Mouse (Mus musculus): ENCODE results near the gene Slc4a1.

Gene Slc4a1

GRCm38 (mm10) chr11:102382794-102383193 lies 16.8 kb upstream of the Slc4a1 start:
- in situ Hi-C loops (cut with MboI; ENCODE audit: low pct_unique_long_range_greater_than_20kb in 1 of 2, low sequenced_read_pairs in 2 of 2, unreplicated experiment in 1 of 2), result no loop called here

GRCm38 (mm10) chr11:102381341-102382100 lies 15.5 kb upstream of the Slc4a1 start:
- in situ Hi-C loops (cut with MboI; ENCODE audit: low pct_unique_long_range_greater_than_20kb in 1 of 2, low sequenced_read_pairs in 2 of 2, unreplicated experiment in 1 of 2), result no loop called here

- in situ Hi-C loops (cut with MboI; ENCODE audit: low pct_unique_long_range_greater_than_20kb in 1 of 2, low sequenced_read_pairs in 2 of 2, unreplicated experiment in 1 of 2), result no loop called here
Observed at GRCm38 (mm10) chr11:102380091-102380490, 14.1 kb upstream of the Slc4a1 start.

GRCm38 (mm10) chr11:102377186-102377585 lies 11.2 kb upstream of the Slc4a1 start:
- in situ Hi-C loops (cut with MboI; ENCODE audit: low pct_unique_long_range_greater_than_20kb in 1 of 2, low sequenced_read_pairs in 2 of 2, unreplicated experiment in 1 of 2), result no loop called here

- in situ Hi-C loops (cut with MboI; ENCODE audit: low pct_unique_long_range_greater_than_20kb in 1 of 2, low sequenced_read_pairs in 2 of 2, unreplicated experiment in 1 of 2), result no loop called here
Observed at GRCm38 (mm10) chr11:102376196-102376835, 10.3 kb upstream of the Slc4a1 start.

- in situ Hi-C loops (cut with MboI; ENCODE audit: low pct_unique_long_range_greater_than_20kb in 1 of 2, low sequenced_read_pairs in 2 of 2, unreplicated experiment in 1 of 2), result no loop called here
Observed at GRCm38 (mm10) chr11:102375196-102376173, 9.5 kb upstream of the Slc4a1 start.

GRCm38 (mm10) chr11:102374108-102374725 lies 8.2 kb upstream of the Slc4a1 start:
- in situ Hi-C loops (cut with MboI; ENCODE audit: low pct_unique_long_range_greater_than_20kb in 1 of 2, low sequenced_read_pairs in 2 of 2, unreplicated experiment in 1 of 2), result no loop called here

GRCm38 (mm10) chr11:102373646-102374045 lies 7.6 kb upstream of the Slc4a1 start:
- in situ Hi-C loops (cut with MboI; ENCODE audit: low pct_unique_long_range_greater_than_20kb in 1 of 2, low sequenced_read_pairs in 2 of 2, unreplicated experiment in 1 of 2), result no loop called here

GRCm38 (mm10) chr11:102372936-102373335 lies 6.9 kb upstream of the Slc4a1 start:
- in situ Hi-C loops (cut with MboI; ENCODE audit: low pct_unique_long_range_greater_than_20kb in 1 of 2, low sequenced_read_pairs in 2 of 2, unreplicated experiment in 1 of 2), result no loop called here

GRCm38 (mm10) chr11:102371926-102372685 lies 6.1 kb upstream of the Slc4a1 start:
- in situ Hi-C loops (cut with MboI; ENCODE audit: low pct_unique_long_range_greater_than_20kb in 1 of 2, low sequenced_read_pairs in 2 of 2, unreplicated experiment in 1 of 2), result no loop called here

GRCm38 (mm10) chr11:102370285-102370684 lies 4.3 kb upstream of the Slc4a1 start:
- in situ Hi-C loops (cut with MboI; ENCODE audit: low pct_unique_long_range_greater_than_20kb in 1 of 2, low sequenced_read_pairs in 2 of 2, unreplicated experiment in 1 of 2), result no loop called here

- in situ Hi-C loops (cut with MboI; ENCODE audit: low pct_unique_long_range_greater_than_20kb in 1 of 2, low sequenced_read_pairs in 2 of 2, unreplicated experiment in 1 of 2), result no loop called here
Observed at GRCm38 (mm10) chr11:102369263-102369662, 3.3 kb upstream of the Slc4a1 start.

GRCm38 (mm10) chr11:102368347-102368746 lies 2.3 kb upstream of the Slc4a1 start:
- in situ Hi-C loops (cut with MboI; ENCODE audit: low pct_unique_long_range_greater_than_20kb in 1 of 2, low sequenced_read_pairs in 2 of 2, unreplicated experiment in 1 of 2), result no loop called here

GRCm38 (mm10) chr11:102367504-102368280 lies 1.7 kb upstream of the Slc4a1 start:
- in situ Hi-C loops (cut with MboI; ENCODE audit: low pct_unique_long_range_greater_than_20kb in 1 of 2, low sequenced_read_pairs in 2 of 2, unreplicated experiment in 1 of 2), result no loop called here

GRCm38 (mm10) chr11:102365699-102366098 lies 304 bp downstream of the Slc4a1 start:
- in situ Hi-C loops (cut with MboI; ENCODE audit: low pct_unique_long_range_greater_than_20kb in 1 of 2, low sequenced_read_pairs in 2 of 2, unreplicated experiment in 1 of 2), result no loop called here

- in situ Hi-C loops (cut with MboI; ENCODE audit: low pct_unique_long_range_greater_than_20kb in 1 of 2, low sequenced_read_pairs in 2 of 2, unreplicated experiment in 1 of 2), result no loop called here
Observed at GRCm38 (mm10) chr11:102364570-102365371, 1.2 kb downstream of the Slc4a1 start.

Measured in mouse embryonic stem cell (cell line).